Mouse (Mus musculus): ENCODE measurements at regions not wholly inside any gene's neighbourhood (a gene's known extent, or its start where the extent isn't known, plus 50 kb on each side); places are given as distances from the start of the nearest gene placed in this dataset.
A peak's percentile ranks its signal among the peaks of the same experiment; 100 is the strongest.
"Not testable (repeated sequence)": the region's sequence is repeated elsewhere in the genome, so short reads cannot be mapped to it uniquely, and the experiment has no call there.

DNA sequence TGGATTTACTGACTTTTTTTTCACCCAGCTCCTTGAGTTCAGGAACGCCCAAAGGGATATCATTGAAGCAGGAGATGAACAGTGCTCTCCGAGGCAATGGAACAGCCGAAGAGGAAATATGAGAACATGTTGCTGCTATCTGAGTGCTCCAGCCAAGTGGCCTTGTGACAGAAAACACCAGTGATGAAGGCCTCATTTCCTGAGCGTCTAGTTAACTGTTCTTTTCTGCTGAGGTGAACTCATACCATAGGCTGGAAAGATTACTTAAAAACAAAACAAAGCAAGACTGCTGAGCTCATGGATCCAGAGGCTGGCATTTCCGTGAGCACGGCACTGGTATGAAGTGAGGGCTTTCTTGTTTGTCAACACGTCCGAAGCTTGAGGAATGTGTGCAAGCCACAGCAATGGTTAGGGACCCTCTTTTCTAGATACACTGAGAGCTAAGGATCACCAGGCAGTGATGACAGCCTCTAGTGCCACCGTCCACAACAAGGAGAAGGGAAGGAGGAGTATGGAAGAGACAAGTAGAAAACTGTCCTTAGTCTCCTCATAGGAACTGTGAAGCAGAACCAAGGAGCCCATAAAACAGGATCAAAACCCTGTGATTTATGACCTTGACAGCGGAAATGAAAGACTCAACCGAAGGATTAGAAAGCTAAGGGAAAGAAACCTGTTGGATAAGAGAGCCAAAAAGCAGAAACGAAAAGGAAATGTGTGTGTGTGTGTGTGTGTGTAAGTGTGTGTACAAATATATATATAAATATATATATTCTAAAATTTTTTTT is 200.4 kb downstream of the Fam43a start:
- Histone ChIP-seq H3K27me3 (replicated peaks; ENCODE audit: control insufficient read depth, insufficient read depth, low read length) (no peaks in the 10 kb centered on the region), H3K9me3 (replicated peaks; ENCODE audit: control insufficient read depth, low read length) (no peaks in the 10 kb centered on the region), H3K4me3 (ENCODE audit: low read depth, low read length) (no peak overlapping the region), H3K36me3 (ENCODE audit: control insufficient read depth, insufficient read depth, low read length) (no peaks in the 10 kb centered on the region), H3K4me2 (ENCODE audit: low read length) (no peak overlapping the region), H3K4me1 (ENCODE audit: control insufficient read depth, insufficient read depth, low read length) (no peaks in the 10 kb centered on the region), H3K9ac (ENCODE audit: low read length) (no peak overlapping the region), H3K27ac (ENCODE audit: low read depth, low read length) (no peak overlapping the region)
- ATAC-seq (no peak), DNase-seq (ENCODE audit: low spot score) (no peak)
- 86% methylated on average over 12 of the region's 12 CpGs for WGBS

DNA sequence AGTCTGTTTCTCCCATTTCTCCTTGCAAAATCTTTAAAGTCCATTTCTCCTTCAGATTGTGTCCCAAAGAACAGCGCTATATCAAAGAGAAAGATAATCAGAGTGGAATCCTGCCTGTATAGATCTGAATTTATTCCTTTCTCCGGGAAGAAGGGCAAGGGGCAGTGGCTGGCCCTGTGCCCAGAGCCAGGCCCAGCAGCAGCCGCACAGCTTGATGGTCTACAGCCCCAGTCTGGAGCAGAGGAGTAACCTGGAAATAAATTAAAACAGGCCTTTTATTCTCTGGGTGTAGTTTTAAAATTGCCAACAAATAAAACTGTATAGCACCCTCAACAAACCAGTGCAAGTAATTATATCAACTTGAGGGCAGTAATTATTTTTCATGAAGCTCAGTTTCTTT is 204.5 kb downstream of the Fam43a start:
- WGBS = 55% methylated on average over 3 of the region's 3 CpGs

DNA sequence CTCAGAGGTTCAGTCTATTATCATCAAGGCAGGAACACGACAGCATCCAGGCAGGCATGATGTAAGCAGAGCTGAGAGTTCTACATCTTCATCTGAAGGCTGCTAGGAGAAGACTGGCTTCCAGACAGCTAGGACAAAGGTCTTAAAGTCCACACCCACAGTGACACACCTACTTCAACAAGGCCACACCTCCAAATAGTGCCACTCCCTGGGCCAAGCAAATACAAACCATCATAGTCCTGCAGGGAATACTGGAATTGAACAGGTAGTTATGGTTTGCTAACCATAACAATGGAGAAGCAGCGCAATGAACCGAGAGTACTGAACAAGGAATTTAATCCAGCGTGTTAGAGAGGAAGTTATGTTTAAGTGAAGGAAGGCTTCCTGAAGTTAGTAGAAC is 206.7 kb downstream of the Fam43a start:
- not testable (repeated sequence) for H3K27ac ChIP-seq (ENCODE audit: low read depth, low read length); H3K36me3 ChIP-seq (ENCODE audit: control insufficient read depth, insufficient read depth, low read length); DNase-seq (ENCODE audit: low spot score); H3K27me3 ChIP-seq (replicated peaks; ENCODE audit: control insufficient read depth, insufficient read depth, low read length); ATAC-seq; H3K4me2 ChIP-seq (ENCODE audit: low read length); H3K9ac ChIP-seq (ENCODE audit: low read length); H3K4me3 ChIP-seq (ENCODE audit: low read depth, low read length); H3K4me1 ChIP-seq (ENCODE audit: control insufficient read depth, insufficient read depth, low read length); H3K9me3 ChIP-seq (replicated peaks; ENCODE audit: control insufficient read depth, low read length)
- WGBS = 92% methylated on average over 4 of the region's 4 CpGs

More for the DNA sequence above, 204.5 kb downstream of the Fam43a start:
- ATAC-seq = no peak; the same call in 1 of the 2 replicates
- Histone ChIP-seq H3K4me1 (ENCODE audit: control insufficient read depth, insufficient read depth, low read length) (no peaks in the 10 kb centered on the region), H3K4me2 (ENCODE audit: low read length) (no peak overlapping the region), H3K9me3 (replicated peaks; ENCODE audit: control insufficient read depth, low read length) (no peaks in the 10 kb centered on the region), H3K4me3 (ENCODE audit: low read depth, low read length) (no peak overlapping the region), H3K27ac (ENCODE audit: low read depth, low read length) (no peak overlapping the region), H3K36me3 (ENCODE audit: control insufficient read depth, insufficient read depth, low read length) (no peaks in the 10 kb centered on the region), H3K9ac (ENCODE audit: low read length) (no peak overlapping the region), H3K27me3 (replicated peaks; ENCODE audit: control insufficient read depth, insufficient read depth, low read length) (no peaks in the 10 kb centered on the region)
- no peak for DNase-seq (ENCODE audit: low spot score)

DNA sequence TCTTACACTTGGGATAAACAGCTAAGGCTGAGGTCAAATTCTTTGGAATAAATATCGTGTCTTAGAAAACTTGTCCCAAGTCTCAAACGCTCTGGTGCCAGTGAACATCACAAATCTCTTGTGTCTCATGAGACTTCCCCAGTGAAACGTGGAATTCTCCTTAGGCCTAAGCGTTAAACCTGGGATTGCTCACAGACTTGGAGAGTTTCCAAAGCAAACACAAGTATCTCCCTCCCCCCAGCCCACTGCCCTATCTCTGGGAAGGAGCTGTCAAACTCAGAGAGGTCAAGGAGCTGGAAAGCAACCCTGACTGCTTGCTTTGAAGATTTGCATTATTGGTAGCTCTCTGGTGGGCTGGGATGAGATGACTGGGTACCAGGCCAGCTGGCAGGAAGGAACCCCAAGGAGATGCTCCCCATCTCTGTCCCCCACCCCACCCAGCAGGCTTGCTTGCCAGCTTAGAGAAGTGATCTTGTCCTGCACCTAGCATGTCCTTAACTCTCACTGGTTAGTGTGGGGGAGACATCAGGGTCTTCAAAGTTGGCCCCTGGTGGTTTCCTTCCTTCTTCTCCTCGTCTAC is 219.1 kb downstream of the Fam43a start:
- Histone ChIP-seq H3K4me2 (ENCODE audit: low read length) (no peak overlapping the region), H3K27ac (ENCODE audit: low read depth, low read length) (no peak overlapping the region), H3K4me1 (ENCODE audit: control insufficient read depth, insufficient read depth, low read length) (peaks cover 7% of the 10 kb centered on the region), H3K4me3 (ENCODE audit: low read depth, low read length) (no peak overlapping the region), H3K9me3 (replicated peaks; ENCODE audit: control insufficient read depth, low read length) (no peaks in the 10 kb centered on the region), H3K27me3 (replicated peaks; ENCODE audit: control insufficient read depth, insufficient read depth, low read length) (no peaks in the 10 kb centered on the region), H3K9ac (ENCODE audit: low read length) (no peak overlapping the region), H3K36me3 (ENCODE audit: control insufficient read depth, insufficient read depth, low read length) (no peaks in the 10 kb centered on the region)
- no peak for ATAC-seq
- 79% methylated on average over 5 of the region's 5 CpGs for WGBS
- no peak for DNase-seq (ENCODE audit: low spot score)

DNA sequence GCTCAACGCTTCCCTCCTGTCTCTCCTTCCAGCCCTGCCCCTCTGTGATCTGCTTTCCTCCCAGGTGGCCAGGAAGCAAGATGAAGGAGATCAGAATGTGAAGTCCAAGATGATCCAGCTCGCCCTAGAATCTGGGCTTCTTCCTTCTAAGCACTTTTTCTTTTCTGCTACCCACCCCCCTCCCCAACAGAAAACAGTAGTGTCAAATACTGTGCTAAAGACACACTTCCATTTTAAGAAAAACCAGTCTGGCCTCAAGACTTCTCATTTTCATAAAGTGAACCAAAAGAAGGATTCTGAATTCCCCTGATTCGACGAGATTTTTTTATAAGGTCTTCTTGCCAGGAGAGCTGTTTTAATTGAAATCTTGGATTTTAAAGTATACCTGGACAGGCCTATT is 219.8 kb downstream of the Fam43a start:
- Histone ChIP-seq H3K9ac (ENCODE audit: low read length) (no peak overlapping the region), H3K27me3 (replicated peaks; ENCODE audit: control insufficient read depth, insufficient read depth, low read length) (no peaks in the 10 kb centered on the region), H3K36me3 (ENCODE audit: control insufficient read depth, insufficient read depth, low read length) (no peaks in the 10 kb centered on the region), H3K9me3 (replicated peaks; ENCODE audit: control insufficient read depth, low read length) (no peaks in the 10 kb centered on the region), H3K4me2 (ENCODE audit: low read length) (no peak overlapping the region), H3K4me3 (ENCODE audit: low read depth, low read length) (no peak overlapping the region), H3K27ac (ENCODE audit: low read depth, low read length) (no peak overlapping the region), H3K4me1 (ENCODE audit: control insufficient read depth, insufficient read depth, low read length) (peaks cover 7% of the 10 kb centered on the region)
- ATAC-seq (no peak), DNase-seq (ENCODE audit: low spot score) (no peak)
- 86% methylated on average over 4 of the region's 4 CpGs for WGBS

DNA sequence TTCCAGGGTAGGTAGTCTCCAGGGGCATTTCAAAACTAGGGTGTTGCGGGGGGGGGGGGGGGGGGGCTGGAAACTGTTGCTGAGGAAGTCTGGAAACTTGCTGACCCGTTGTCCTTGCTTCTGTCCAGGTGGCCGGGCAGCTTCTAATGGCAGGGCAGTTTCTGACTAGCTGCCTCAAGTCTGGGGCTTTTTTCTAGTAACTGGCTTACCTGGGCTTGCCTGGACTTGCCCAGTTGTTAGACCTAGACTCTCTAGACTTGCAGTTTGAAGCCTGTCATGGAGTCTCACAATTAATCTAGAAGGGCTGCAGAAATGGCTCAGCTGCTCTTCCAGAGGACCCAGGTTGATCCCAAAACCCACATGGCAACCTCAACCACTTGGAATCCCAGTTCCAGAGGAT is 220.7 kb downstream of the Fam43a start:
- no peak overlapping the region for H3K4me2 ChIP-seq (ENCODE audit: low read length)
- no peak overlapping the region for H3K9ac ChIP-seq (ENCODE audit: low read length)
- peaks cover 7% of the 10 kb centered on the region for H3K4me1 ChIP-seq (ENCODE audit: control insufficient read depth, insufficient read depth, low read length)
- no peaks in the 10 kb centered on the region for H3K27me3 ChIP-seq (replicated peaks; ENCODE audit: control insufficient read depth, insufficient read depth, low read length)
- 86% methylated on average over 3 of the region's 3 CpGs for WGBS
- no peak for ATAC-seq
- DNase-seq (ENCODE audit: low spot score) = no peak
- no peaks in the 10 kb centered on the region for H3K9me3 ChIP-seq (replicated peaks; ENCODE audit: control insufficient read depth, low read length)
- H3K27ac ChIP-seq (ENCODE audit: low read depth, low read length) = no peak overlapping the region
- H3K36me3 ChIP-seq (ENCODE audit: control insufficient read depth, insufficient read depth, low read length) = no peaks in the 10 kb centered on the region
- H3K4me3 ChIP-seq (ENCODE audit: low read depth, low read length) = no peak overlapping the region

DNA sequence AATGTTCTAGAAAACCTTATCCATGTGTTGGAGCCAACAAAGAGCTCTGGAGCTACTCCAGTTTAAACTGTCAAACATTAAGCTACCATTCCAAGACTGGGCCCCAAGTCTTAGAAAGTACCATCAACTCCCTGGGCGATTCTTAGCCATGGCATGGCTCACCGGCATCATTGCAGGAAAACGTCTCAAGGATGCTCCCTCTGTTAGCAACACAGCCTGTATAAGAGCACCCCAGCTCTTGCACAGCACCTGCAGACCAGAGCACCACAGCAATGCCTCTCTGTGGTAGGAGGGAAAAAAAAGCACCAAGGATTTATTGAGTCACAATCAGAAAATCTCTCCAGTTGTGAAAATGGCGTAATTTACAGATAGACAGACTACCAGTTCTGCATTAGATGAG is 221.2 kb downstream of the Fam43a start:
- H3K27me3 ChIP-seq (replicated peaks; ENCODE audit: control insufficient read depth, insufficient read depth, low read length) = no peaks in the 10 kb centered on the region
- no peaks in the 10 kb centered on the region for H3K9me3 ChIP-seq (replicated peaks; ENCODE audit: control insufficient read depth, low read length)
- ATAC-seq = no peak
- no peak for DNase-seq (ENCODE audit: low spot score)
- no peak overlapping the region for H3K27ac ChIP-seq (ENCODE audit: low read depth, low read length)
- H3K36me3 ChIP-seq (ENCODE audit: control insufficient read depth, insufficient read depth, low read length) = no peaks in the 10 kb centered on the region
- H3K4me1 ChIP-seq (ENCODE audit: control insufficient read depth, insufficient read depth, low read length) = peaks cover 7% of the 10 kb centered on the region
- no peak overlapping the region; the same call in 1 of the 2 replicates for H3K4me2 ChIP-seq (ENCODE audit: low read length)
- WGBS = 79% methylated on average over 4 of the region's 4 CpGs
- H3K9ac ChIP-seq (ENCODE audit: low read length) = no peak overlapping the region; the same call in 1 of the 2 replicates
- H3K4me3 ChIP-seq (ENCODE audit: low read depth, low read length) = no peak overlapping the region

DNA sequence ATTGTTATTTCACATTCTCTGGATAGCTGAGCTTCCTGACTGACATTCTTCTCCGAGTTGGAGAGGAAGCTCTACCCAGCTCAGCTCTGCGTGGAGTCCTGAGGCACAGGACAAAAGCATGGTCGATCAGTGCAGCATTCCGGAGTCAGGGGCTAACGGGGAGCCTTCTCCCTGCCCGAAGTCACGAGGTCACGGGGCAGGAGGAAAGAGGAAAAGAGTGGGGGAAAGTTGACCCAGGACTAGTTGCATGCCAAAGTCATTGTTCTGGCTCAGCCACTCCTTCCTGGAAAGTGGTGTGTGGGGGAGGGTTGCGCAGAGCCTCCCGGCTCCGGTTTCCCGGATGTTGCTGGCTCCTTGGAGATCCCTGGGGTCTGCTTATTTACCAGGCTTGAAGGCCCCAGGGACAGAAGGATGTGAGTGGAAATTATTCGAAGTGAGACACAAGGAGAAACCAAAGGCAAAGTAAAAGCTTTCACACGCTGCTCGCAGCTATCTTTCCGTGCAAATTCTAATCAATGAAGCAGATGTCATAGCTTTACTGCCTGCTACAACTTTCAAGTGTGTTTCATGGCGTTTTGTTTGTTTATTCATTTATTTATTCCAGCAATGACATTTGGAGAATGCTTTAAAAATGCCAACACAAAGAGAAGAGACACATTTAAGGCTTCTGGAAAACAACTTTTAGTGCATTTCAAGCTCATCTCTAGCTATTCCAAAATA is 221.8 kb downstream of the Fam43a start:
- ATAC-seq = peak; percentile 50; the same call in 1 of the 2 replicates
- no peak overlapping the region; the same call in 1 of the 2 replicates for H3K27ac ChIP-seq (ENCODE audit: low read depth, low read length)

More for the DNA sequence above, 221.8 kb downstream of the Fam43a start:
- Histone ChIP-seq H3K4me1 (ENCODE audit: control insufficient read depth, insufficient read depth, low read length) (peaks cover 7% of the 10 kb centered on the region), H3K9ac (ENCODE audit: low read length) (no peak overlapping the region; the same call in 1 of the 2 replicates), H3K4me2 (ENCODE audit: low read length) (peak overlapping the region; percentile 41), H3K9me3 (replicated peaks; ENCODE audit: control insufficient read depth, low read length) (no peaks in the 10 kb centered on the region), H3K4me3 (ENCODE audit: low read depth, low read length) (no peak overlapping the region), H3K36me3 (ENCODE audit: control insufficient read depth, insufficient read depth, low read length) (no peaks in the 10 kb centered on the region), H3K27me3 (replicated peaks; ENCODE audit: control insufficient read depth, insufficient read depth, low read length) (no peaks in the 10 kb centered on the region)
- WGBS = 13% methylated on average over 17 of the region's 17 CpGs
- peak; percentile 53 for DNase-seq (ENCODE audit: low spot score)
